Mouse (Mus musculus) stomach, postnatal 0 days (tissue): ENCODE measurements around the gene Gsx1.

Source experiments
- CTCF ChIP-seq: IDR thresholded peaks from 2 replicates; pipeline ENCODE4 v1.5.1; 2016; ENCODE audit warnings: antibody characterized with exemption, low read depth, mild to moderate bottlenecking, moderate library complexity
- EP300 ChIP-seq: optimal IDR thresholded peaks from 2 replicates; pipeline ENCODE3; 2016; ENCODE audit warnings: antibody characterized with exemption

DNA sequence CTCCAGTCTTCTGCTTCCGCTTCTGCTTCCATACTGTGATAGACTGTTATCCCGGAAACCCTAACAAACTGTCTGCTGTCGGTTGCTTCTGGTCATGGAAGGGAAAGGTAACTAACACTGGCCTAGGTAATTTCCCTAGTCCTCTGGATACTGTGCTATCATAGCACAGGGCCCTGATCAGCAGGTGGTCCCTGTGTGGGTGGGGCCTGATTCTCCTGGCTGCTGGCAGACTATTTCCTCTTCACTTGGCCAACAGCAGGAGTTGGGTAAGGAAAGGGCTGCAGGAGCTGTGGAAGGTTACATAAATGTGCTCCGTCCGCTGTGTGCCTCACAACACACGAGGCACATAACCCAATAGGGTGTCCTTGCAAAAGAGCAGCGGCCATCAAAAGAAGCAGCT, 31.1 kb upstream of the Gsx1 start:
- TF ChIP-seq EP300 (no peak), CTCF (no peak)
